Mouse (Mus musculus) limb, embryonic 12.5 days (tissue): Measurements from ENCODE around the gene Lrwd1. TPM values are rescaled to one million over a fixed set of nuclear protein-coding genes. Genes with fewer than 3 reads are reported as not detected.

Experiments
- ATAC-seq: fragments of 200-750 bp; cut with Nextera tagmentation; 2 replicates; pipeline ENCODE4 v1.8.0; 2017; ENCODE audit warnings: low read depth, moderate TSS enrichment; ENCODE audit not compliant: insufficient number of reproducible peaks, insufficient read depth, low FRiP score, low TSS enrichment
- H3K27ac ChIP-seq: fragments of 300-500 bp; sonication (generic); 2 replicates; pipeline ENCODE4 v1.5.1; 2016; ENCODE audit warnings: mild to moderate bottlenecking, moderate library complexity
- H3K27me3 ChIP-seq: fragments of 300-500 bp; sonication (generic); 2 replicates; pipeline ENCODE4 v1.6.1; 2016; ENCODE audit warnings: mild to moderate bottlenecking, moderate library complexity
- H3K36me3 ChIP-seq: fragments of 300-500 bp; sonication (generic); 2 replicates; pipeline ENCODE4 v1.6.1; 2016; ENCODE audit warnings: mild to moderate bottlenecking, moderate library complexity
- H3K4me1 ChIP-seq: fragments of 300-500 bp; sonication (generic); replicated peaks from 2 replicates; pipeline ENCODE4 v1.6.1; 2016
- H3K4me2 ChIP-seq: fragments of 300-500 bp; sonication (generic); 2 replicates; pipeline ENCODE4 v1.6.1; 2016; ENCODE audit warnings: mild to moderate bottlenecking, moderate library complexity
- H3K4me3 ChIP-seq: fragments of 300-500 bp; sonication (generic); replicated peaks from 2 replicates; pipeline ENCODE4 v1.5.1; 2016; ENCODE audit warnings: mild to moderate bottlenecking
- H3K9ac ChIP-seq: fragments of 300-500 bp; sonication (generic); replicated peaks from 2 replicates; pipeline ENCODE4 v1.6.1; 2016; ENCODE audit warnings: mild to moderate bottlenecking, moderate library complexity
- H3K9me3 ChIP-seq: fragments of 300-500 bp; sonication (generic); 2 replicates; pipeline ENCODE4 v1.6.1; 2016; ENCODE audit warnings: mild to moderate bottlenecking, moderate library complexity
- WGBS: fragments of 180-500 bp; shearing (Covaris S2); methylation state at CpG from one replicate; pipeline ENCODE4 v1.1.7; 2016; 5-methylcytosine and 5-hydroxymethylcytosine counted together
- polyA plus RNA-seq: library from polyadenylated mRNA; unstranded; fragments of >200 nt; fragmentation: Nextera tagmentation; extraction: Ambion mirVana; gene quantifications from 2 replicates; pipeline ENCODE4 v1.2.1, GENCODE M21; 2016

Lrwd1 gene
- polyA plus RNA-seq, result 49.6 and 50.2 TPM in 2 replicates

GRCm38 (mm10) chr5:136135571-136136291, at the start of gene Lrwd1, which contains the start of gene Alkbh4:
TSS of gene Lrwd1 (minus strand) at chr5:136136074.
TSS of gene Alkbh4 (plus strand) at chr5:136136146.
- H3K4me3 ChIP-seq, result peak within 1 kb of the TSS; percentile 64
- H3K9ac ChIP-seq, result peak within 1 kb of the TSS; percentile 81
- peaks cover 60% of the 10 kb centered on the region for H3K36me3 ChIP-seq
- no peaks in the 10 kb centered on the region for H3K27me3 ChIP-seq
- peaks cover 18% of the 10 kb centered on the region for H3K4me1 ChIP-seq
- peak within 1 kb of the TSS; percentile 20; the same call in 1 of the 2 replicates for H3K27ac ChIP-seq
- no peaks in the 10 kb centered on the region for H3K9me3 ChIP-seq
- peak within 1 kb of the TSS; percentile 76 for H3K4me2 ChIP-seq
- peak; percentile 82 for ATAC-seq
- under 1% methylated on average over 60 of the region's 60 CpGs for WGBS

DNA sequence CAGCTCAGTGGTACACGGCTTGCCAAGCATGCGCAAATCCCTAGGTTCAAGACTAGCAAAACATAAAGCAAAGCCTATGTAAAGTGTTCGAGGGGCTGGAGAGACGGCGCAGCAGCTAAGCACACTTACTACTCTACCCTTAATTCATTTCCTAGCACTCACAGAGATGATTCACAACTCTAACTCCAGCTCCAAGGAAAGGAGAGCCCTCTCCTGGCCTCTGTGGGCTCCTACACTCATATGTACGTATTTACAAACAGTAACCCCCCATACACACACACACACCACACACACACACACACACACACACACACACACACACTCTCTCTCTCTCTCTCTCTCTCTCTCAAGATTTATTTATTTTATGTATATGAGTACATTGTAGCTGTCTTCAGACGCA, 47.9 kb upstream of the Lrwd1 start:
- Histone ChIP-seq H3K36me3 (peaks cover 93% of the 10 kb centered on the region), H3K4me3 (no peak overlapping the region), H3K9me3 (no peaks in the 10 kb centered on the region), H3K4me1 (no peaks in the 10 kb centered on the region), H3K27me3 (no peaks in the 10 kb centered on the region), H3K4me2 (no peak overlapping the region), H3K9ac (no peak overlapping the region), H3K27ac (no peak overlapping the region)
- WGBS, result 92% methylated on average over 7 of the region's 7 CpGs
- no peak for ATAC-seq

DNA sequence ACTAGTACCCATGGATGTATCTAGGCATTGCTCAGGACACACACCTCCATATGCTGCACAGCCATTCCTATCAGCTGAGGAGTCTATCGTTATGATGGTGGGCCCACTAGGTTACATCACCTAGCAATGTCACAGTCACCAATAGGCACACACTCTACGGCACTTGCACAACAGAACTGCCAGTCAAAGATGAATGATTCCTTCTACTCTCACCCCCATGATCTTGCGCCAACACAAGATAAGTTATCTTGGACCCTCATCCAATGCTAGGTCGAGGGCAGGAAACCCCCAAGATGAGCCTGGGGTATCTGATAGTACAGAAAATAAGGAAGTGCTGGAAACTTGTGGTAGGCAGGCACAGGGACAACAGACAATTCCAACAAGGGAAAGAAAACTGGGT, 47.0 kb upstream of the Lrwd1 start:
- Histone ChIP-seq H3K9me3 (no peaks in the 10 kb centered on the region), H3K9ac (no peak overlapping the region), H3K4me3 (no peak overlapping the region), H3K36me3 (peaks cover 93% of the 10 kb centered on the region), H3K27ac (no peak overlapping the region), H3K4me1 (no peaks in the 10 kb centered on the region), H3K27me3 (no peaks in the 10 kb centered on the region), H3K4me2 (no peak overlapping the region)
- no peak for ATAC-seq
- WGBS, result 91% methylated on average over 4 of the region's 4 CpGs

GRCm38 (mm10) chr5:136182049-136182448, 46.2 kb upstream of the Lrwd1 start:
- no peak overlapping the region for H3K9ac ChIP-seq
- no peak overlapping the region for H3K27ac ChIP-seq
- H3K36me3 ChIP-seq, result peaks cover 95% of the 10 kb centered on the region
- H3K4me3 ChIP-seq, result no peak overlapping the region
- no peaks in the 10 kb centered on the region for H3K9me3 ChIP-seq
- H3K27me3 ChIP-seq, result no peaks in the 10 kb centered on the region
- WGBS, result 85% methylated on average over 6 of the region's 6 CpGs
- no peak for ATAC-seq
- H3K4me2 ChIP-seq, result no peak overlapping the region
- H3K4me1 ChIP-seq, result no peaks in the 10 kb centered on the region

DNA sequence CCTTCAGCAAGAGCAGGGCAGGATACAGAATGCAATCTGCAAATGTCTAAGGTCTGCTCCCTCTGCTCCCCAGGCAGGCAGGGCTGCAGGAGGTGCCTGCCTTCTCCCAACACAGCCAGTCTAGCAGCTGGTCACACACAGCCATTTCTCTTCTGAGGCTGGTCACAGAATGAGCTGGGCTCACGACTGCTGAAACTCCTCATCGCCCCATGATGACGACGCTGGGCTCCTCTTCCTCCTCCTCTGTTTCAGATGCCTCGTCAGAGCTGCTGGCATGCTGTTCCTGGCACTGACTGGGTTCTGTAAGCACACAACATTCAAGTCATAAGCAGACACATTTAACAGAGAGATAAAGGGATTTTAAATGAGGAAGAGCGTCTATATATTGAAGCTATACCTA, 45.3 kb upstream of the Lrwd1 start:
- no peak overlapping the region for H3K27ac ChIP-seq
- H3K4me3 ChIP-seq, result no peak overlapping the region
- H3K36me3 ChIP-seq, result peaks cover 86% of the 10 kb centered on the region
- ATAC-seq, result no peak
- H3K4me1 ChIP-seq, result no peaks in the 10 kb centered on the region
- WGBS, result 90% methylated on average over 6 of the region's 6 CpGs
- H3K9me3 ChIP-seq, result no peaks in the 10 kb centered on the region
- no peaks in the 10 kb centered on the region for H3K27me3 ChIP-seq
- no peak overlapping the region for H3K4me2 ChIP-seq
- H3K9ac ChIP-seq, result no peak overlapping the region

- H3K36me3 ChIP-seq, result peaks cover 70% of the 10 kb centered on the region
- H3K27me3 ChIP-seq, result no peaks in the 10 kb centered on the region
Measured at GRCm38 (mm10) chr5:136179594-136179993, 43.7 kb upstream of the Lrwd1 start.

GRCm38 (mm10) chr5:136173606-136174463, 38.0 kb upstream of the Lrwd1 start:
- Histone ChIP-seq H3K27ac (no peak overlapping the region), H3K4me2 (no peak overlapping the region), H3K9ac (no peak overlapping the region), H3K36me3 (peaks cover 17% of the 10 kb centered on the region), H3K27me3 (no peaks in the 10 kb centered on the region; the same call in 1 of the 2 replicates), H3K9me3 (0 out of 2 replicates have a peak, but pooled peaks cover 4% of the 10 kb centered on the region), H3K4me1 (peaks cover 12% of the 10 kb centered on the region), H3K4me3 (no peak overlapping the region)
- no peak for ATAC-seq
- WGBS, result 58% methylated on average over 9 of the region's 9 CpGs

More at GRCm38 (mm10) chr5:136179594-136179993, 43.7 kb upstream of the Lrwd1 start:
- H3K4me1 ChIP-seq, result no peaks in the 10 kb centered on the region
- H3K9me3 ChIP-seq, result 0 out of 2 replicates have a peak, but pooled peaks cover 4% of the 10 kb centered on the region
- ATAC-seq, result no peak
- H3K27ac ChIP-seq, result no peak overlapping the region
- WGBS, result 78% methylated on average over 5 of the region's 5 CpGs
- H3K4me2 ChIP-seq, result no peak overlapping the region
- H3K4me3 ChIP-seq, result no peak overlapping the region
- no peak overlapping the region for H3K9ac ChIP-seq

GRCm38 (mm10) chr5:136172939-136173338, 37.1 kb upstream of the Lrwd1 start:
- WGBS, result 80% methylated on average over 9 of the region's 9 CpGs
- H3K36me3 ChIP-seq, result peaks cover 12% of the 10 kb centered on the region
- peaks cover 11% of the 10 kb centered on the region; the same call in 1 of the 2 replicates for H3K9me3 ChIP-seq
- no peaks in the 10 kb centered on the region; the same call in 1 of the 2 replicates for H3K27me3 ChIP-seq
- no peak for ATAC-seq
- H3K9ac ChIP-seq, result no peak overlapping the region
- peaks cover 12% of the 10 kb centered on the region for H3K4me1 ChIP-seq
- no peak overlapping the region for H3K27ac ChIP-seq
- no peak overlapping the region for H3K4me3 ChIP-seq
- no peak overlapping the region for H3K4me2 ChIP-seq

- Histone ChIP-seq H3K4me2 (peak overlapping the region; percentile 94), H3K9me3 (peaks cover 12% of the 10 kb centered on the region; the same call in 1 of the 2 replicates), H3K4me1 (peaks cover 12% of the 10 kb centered on the region), H3K4me3 (peak overlapping the region; percentile 63), H3K27me3 (no peaks in the 10 kb centered on the region; the same call in 1 of the 2 replicates), H3K9ac (peak overlapping the region; percentile 57; the same call in 1 of the 2 replicates), H3K27ac (no peak overlapping the region), H3K36me3 (peaks cover 11% of the 10 kb centered on the region)
- 37% methylated on average over 17 of the region's 17 CpGs for WGBS
- no peak for ATAC-seq
Measured at GRCm38 (mm10) chr5:136171363-136172341, 35.8 kb upstream of the Lrwd1 start.
